Mouse (Mus musculus) gastrocnemius, postnatal 4 days (tissue): ENCODE measurements around the gene Zfp606. TPM values are rescaled to one million over a fixed set of nuclear protein-coding genes. Genes with fewer than 3 reads are reported as not detected.

ENCODE experiments used
- DNase-seq, 2 experiments: peaks; one replicate each; pipeline ENCODE4 v3.0.0; 2021 to 2022; ENCODE audit warnings: low spot score in 2 of 2, mixed read lengths in 2 of 2
- long read RNA-seq, 2 experiments: library from polyadenylated mRNA; stranded (forward); transcript quantifications; one replicate each; pipeline ENCODE4 v2.0.0; 2021
- total RNA-seq, 2 experiments: library from RNA; stranded (reverse); gene quantifications; 2 replicates each; pipeline ENCODE4 v1.2.3; 2021

Gene Zfp606
- 10 to 100 TPM; 11.5 to 15.1 TPM for total RNA-seq
- long read RNA-seq, experiment 1, full-length matches to known transcripts = 20 of 28 reads
- long read RNA-seq, experiment 1, partial matches to known transcripts = 1 of 28 reads
- long read RNA-seq, experiment 1, other reads (novel, unspliced or antisense) = 7 of 28 reads
- long read RNA-seq, experiment 2, full-length matches to known transcripts = 17 of 22 reads
- long read RNA-seq, experiment 2, partial matches to known transcripts = 1 of 22 reads
- long read RNA-seq, experiment 2, other reads (novel, unspliced or antisense) = 4 of 22 reads

- peak; percentile 63 to 84 for DNase-seq
These were observed at the start of gene Zfp606 for GRCm38 (mm10) chr7:12478158-12479008. TSS of gene Zfp606 (plus strand) at chr7:12478293.

- no peak for DNase-seq
These were observed 885 bp downstream of the Zfp606 start for GRCm38 (mm10) chr7:12479009-12479346.

DNA sequence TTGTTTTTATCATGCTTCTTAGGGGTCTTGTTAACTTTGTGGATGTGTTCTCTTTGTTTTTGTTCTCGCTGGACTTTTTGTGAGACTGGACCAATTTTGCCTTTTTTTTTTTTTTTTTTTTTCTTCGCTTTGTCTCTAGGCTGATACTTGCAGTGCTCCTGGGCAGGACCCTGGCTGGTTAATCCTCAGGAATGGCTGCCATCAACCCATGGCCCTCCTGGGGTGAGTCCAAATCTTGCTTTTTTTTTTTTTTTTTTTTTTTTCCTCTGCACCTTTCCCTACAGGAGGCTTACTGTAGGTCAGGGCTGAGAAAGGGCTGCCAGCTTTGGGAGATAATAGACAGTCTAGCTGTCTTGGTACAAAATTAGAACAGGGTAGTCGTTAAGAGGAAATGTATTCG, 1.4 kb downstream of the Zfp606 start:
- no peak for DNase-seq

GRCm38 (mm10) chr7:12483771-12484170, 5.7 kb downstream of the Zfp606 start:
- DNase-seq = no peak

DNA sequence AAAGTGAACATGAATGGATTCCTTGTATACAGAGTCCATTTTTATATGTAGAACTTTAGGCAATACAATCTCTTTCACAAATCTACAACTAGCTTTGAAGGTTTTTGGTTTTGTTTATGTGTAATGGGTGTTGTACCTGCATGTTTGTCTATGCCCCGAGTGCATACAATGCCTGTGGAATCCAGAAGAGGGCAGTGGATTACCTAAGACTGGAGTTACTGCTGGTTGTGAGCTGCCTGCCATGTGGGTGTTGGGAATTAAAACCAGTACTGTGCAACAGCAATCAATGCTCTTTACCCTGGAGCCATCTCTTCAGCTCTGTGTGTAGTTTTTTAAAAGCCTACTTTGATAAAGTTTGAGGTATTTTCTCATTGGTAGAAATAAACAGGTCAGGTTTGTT, 7.9 kb downstream of the Zfp606 start:
- no peak for DNase-seq

- no peak for DNase-seq
These were observed 8.6 kb downstream of the Zfp606 start for GRCm38 (mm10) chr7:12486691-12487090.

DNA sequence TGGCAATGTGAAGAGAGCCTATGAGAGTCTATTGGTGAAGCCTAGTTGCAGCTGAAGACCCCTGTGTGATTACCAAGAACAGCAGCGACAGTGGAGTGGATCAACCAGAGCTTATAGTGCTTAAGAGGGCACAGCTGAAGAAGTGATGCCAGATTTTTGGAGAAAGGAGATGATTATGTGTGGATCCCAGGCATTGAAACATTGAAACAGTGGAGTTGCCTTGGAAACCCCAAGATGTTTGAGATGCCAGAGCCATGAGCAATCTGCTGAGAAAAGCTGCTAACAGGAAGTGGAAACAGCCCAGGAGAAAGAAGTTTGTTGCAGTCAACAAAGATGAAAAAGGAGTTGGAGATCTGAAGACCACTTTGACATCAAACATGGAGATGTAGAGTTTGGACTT, 32.8 kb downstream of the Zfp606 start:
- DNase-seq = no peak

DNA sequence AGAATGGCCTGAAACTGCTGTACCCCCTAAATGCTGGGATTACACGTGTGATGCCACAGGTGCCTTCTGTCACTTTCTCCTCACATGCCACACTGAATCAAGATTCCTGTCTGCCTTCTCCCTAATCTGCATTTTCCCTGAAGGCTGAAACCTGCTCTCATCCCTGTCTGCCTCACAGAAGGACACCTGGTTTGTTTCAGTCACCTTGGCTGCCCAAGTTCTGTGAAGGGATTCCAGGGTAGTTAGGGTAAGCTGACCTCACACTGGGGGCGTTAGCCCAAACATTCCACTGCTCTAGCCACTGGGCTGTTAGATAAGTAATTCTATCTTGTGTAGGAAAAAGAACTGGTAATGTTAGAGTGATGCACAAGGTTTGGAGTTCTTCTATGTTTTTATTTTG, 34.1 kb downstream of the Zfp606 start, which contains the start of gene 2900092C05Rik:
TSS of gene 2900092C05Rik (plus strand) at position 301 of the 400 bp plus-strand sequence.
- DNase-seq = no peak

Other genes with a start within 250 kb of the Zfp606 start
- gene Vmn1r81, start 210.0 kb upstream of the Zfp606 start, total RNA-seq = not detected
- gene Vmn1r82, start 177.9 kb upstream of the Zfp606 start, total RNA-seq = not detected
- gene Vmn1r83, start 148.8 kb upstream of the Zfp606 start, total RNA-seq = not detected
- gene Vmn1r84, start 109.0 kb upstream of the Zfp606 start, total RNA-seq = not detected
- 1 to 10 TPM; 2.9 to 3.0 TPM for gene Zfp551, start 55.5 kb upstream of the Zfp606 start, total RNA-seq
- gene 2900092C05Rik, start 34.2 kb downstream of the Zfp606 start, total RNA-seq = not detected
- gene Vmn2r53, start 130.5 kb downstream of the Zfp606 start, total RNA-seq = under 1 TPM; 0.02 to 0.03 TPM
- not detected for gene Vmn2r54, start 162.0 kb downstream of the Zfp606 start, total RNA-seq
- gene Vmn2r55, start 206.7 kb downstream of the Zfp606 start, total RNA-seq = not detected